ENCODE assay signal across 23 mouse cellular contexts in the genomic region with DNA sequence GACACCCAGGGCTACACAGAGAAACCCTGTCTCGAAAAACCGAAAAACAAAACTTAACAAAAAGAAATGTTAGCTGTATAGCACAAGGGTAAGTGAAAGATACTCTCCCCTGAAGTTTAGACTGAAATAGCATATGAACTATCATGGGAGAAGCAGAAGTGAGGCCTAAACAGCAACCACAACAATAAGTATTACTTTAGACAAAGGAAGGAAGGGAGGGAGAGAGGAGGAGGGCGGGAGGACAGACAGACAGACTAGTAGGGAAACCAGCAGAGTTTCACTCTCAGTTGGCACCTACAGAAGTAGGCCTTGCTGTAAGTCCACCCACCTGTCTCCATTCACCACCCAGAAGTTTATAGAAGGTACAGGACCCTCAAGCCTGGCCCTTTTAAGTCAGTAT. TPM values are rescaled to one million over a fixed set of nuclear protein-coding genes. Genes with fewer than 3 reads are reported as not detected.
DNase-seq lines count a peak whose midpoint lies in the region; ATAC-seq and TF ChIP-seq lines count a peak whose summit lies in the region.
"Had no signal": no experiment of that assay in that cellular context is flagged by ENCODE, and none has a peak within 500 bp of the region (broad histone marks: within the 10 kb centered on the region; RNA-seq: fewer than 3 reads in every experiment).

No protein-coding gene starts in this region.

- peaks cover 22% of the 10 kb centered on the region for H3K4me1 ChIP-seq in heart, embryonic 11.5 days (ENCODE audit: control insufficient read depth, insufficient read depth, low read length)
- H3K4me1 ChIP-seq in stomach, postnatal 0 days (replicated peaks; ENCODE audit: control insufficient read depth, insufficient read depth), result no peaks in the 10 kb centered on the region

- no peak overlapping the region for H3K4me2 ChIP-seq in heart, embryonic 11.5 days
- no peak overlapping the region for H3K4me2 ChIP-seq in stomach, postnatal 0 days (replicated peaks; ENCODE audit: low read depth)
- H3K4me2 ChIP-seq: forebrain, embryonic 15.5 days; heart, embryonic 15.5 days; hindbrain, embryonic 15.5 days; liver, embryonic 15.5 days had no signal

- ATAC-seq in common myeloid progenitor, adult 5-6 weeks (replicated peaks; ENCODE audit: low read depth, poor library complexity, severe bottlenecking), result peak; percentile 84
- ATAC-seq in megakaryocyte progenitor cell, adult 5-6 weeks (replicated peaks; ENCODE audit: poor library complexity), result peak; percentile 73
- ATAC-seq in heart, embryonic 11.5 days (replicated peaks; ENCODE audit: insufficient number of reproducible peaks, low FRiP score, low TSS enrichment), result no peak
- no peak for ATAC-seq in stomach, postnatal 0 days (ENCODE audit: low FRiP score, low TSS enrichment)
- ATAC-seq: forebrain, embryonic 15.5 days; intestine, embryonic 16.5 days; midbrain, embryonic 16.5 days had no signal

- no peaks in the 10 kb centered on the region for H3K9me3 ChIP-seq in heart, embryonic 11.5 days (replicated peaks; ENCODE audit: control insufficient read depth, low read length)
- H3K9me3 ChIP-seq in stomach, postnatal 0 days (ENCODE audit: control insufficient read depth, low read length), result no peaks in the 10 kb centered on the region
- H3K9me3 ChIP-seq: embryonic facial prominence, embryonic 10.5 days; forebrain, embryonic 15.5 days; heart, embryonic 15.5 days; hindbrain, embryonic 15.5 days; liver, embryonic 15.5 days; midbrain, embryonic 10.5 days had no signal

- peak; percentile 18 for DNase-seq in lung, postnatal 36 days
- DNase-seq in lung, postnatal 10 days, result no peak
- no peak for DNase-seq in heart, adult 11 months
- no peak for DNase-seq in stomach, postnatal 0 days (ENCODE audit: low spot score)
- DNase-seq: adrenal gland, postnatal 10 days; cerebellum, adult 9-11 months; gastrocnemius, postnatal 25 days; heart, postnatal 36 days; kidney, adult 9 months; kidney, postnatal 25 days; spleen, adult 18-20 months; thymus, postnatal 25 days had no signal

- no peak overlapping the region for H3K9ac ChIP-seq in heart, embryonic 11.5 days (ENCODE audit: low read depth, low read length)
- H3K9ac ChIP-seq in stomach, postnatal 0 days (ENCODE audit: low read length), result no peak overlapping the region
- H3K9ac ChIP-seq: forebrain, embryonic 15.5 days; heart, embryonic 15.5 days; hindbrain, embryonic 15.5 days; liver, embryonic 15.5 days had no signal

- no peaks in the 10 kb centered on the region for H3K27me3 ChIP-seq in heart, embryonic 11.5 days (ENCODE audit: control insufficient read depth, insufficient read depth, low read length)
- no peaks in the 10 kb centered on the region for H3K27me3 ChIP-seq in stomach, postnatal 0 days (ENCODE audit: control insufficient read depth, insufficient read depth, low read length)
- H3K27me3 ChIP-seq: forebrain, embryonic 15.5 days; heart, embryonic 15.5 days; hindbrain, embryonic 15.5 days; liver, embryonic 15.5 days had no signal

- 86% methylated on average over 3 of the region's 3 CpGs for WGBS in heart, embryonic 11.5 days (ENCODE audit: insufficient replicate concordance)
- 92% methylated on average over 3 of the region's 3 CpGs for WGBS in stomach, postnatal 0 days

- no peak for TF ChIP-seq CTCF in stomach, postnatal 0 days (IDR thresholded peaks at IDR 0.05; ENCODE audit: low read depth)

- H3K4me3 ChIP-seq in heart, embryonic 11.5 days (ENCODE audit: low read depth, low read length), result no peak overlapping the region
- no peak overlapping the region for H3K4me3 ChIP-seq in stomach, postnatal 0 days (ENCODE audit: low read depth, low read length)
- H3K4me3 ChIP-seq: embryonic facial prominence, embryonic 10.5 days; forebrain, embryonic 15.5 days; heart, embryonic 15.5 days; hindbrain, embryonic 15.5 days; liver, embryonic 15.5 days; midbrain, embryonic 10.5 days had no signal

- no peak for TF ChIP-seq EP300 in stomach, postnatal 0 days (optimal IDR thresholded peaks at IDR 0.05)

- no peak overlapping the region for H3K27ac ChIP-seq in heart, embryonic 11.5 days (ENCODE audit: low read depth, low read length)
- H3K27ac ChIP-seq in stomach, postnatal 0 days (replicated peaks), result no peak overlapping the region
- H3K27ac ChIP-seq: embryonic facial prominence, embryonic 10.5 days; forebrain, embryonic 15.5 days; heart, embryonic 15.5 days; hindbrain, embryonic 15.5 days; liver, embryonic 15.5 days; midbrain, embryonic 10.5 days had no signal

- H3K36me3 ChIP-seq in heart, embryonic 11.5 days (ENCODE audit: control insufficient read depth, insufficient read depth, low read length), result no peaks in the 10 kb centered on the region
- no peaks in the 10 kb centered on the region for H3K36me3 ChIP-seq in stomach, postnatal 0 days (ENCODE audit: control insufficient read depth, insufficient read depth, low read length)
- H3K36me3 ChIP-seq: embryonic facial prominence, embryonic 10.5 days; forebrain, embryonic 15.5 days; heart, embryonic 15.5 days; hindbrain, embryonic 15.5 days; liver, embryonic 15.5 days; midbrain, embryonic 10.5 days had no signal

RNA-seq across cellular contexts. Expression of a gene that starts 8.6 kb away (rescaled TPM):
- 81.5 and 84.3 TPM in 2 replicates for total RNA-seq in common myeloid progenitor, adult 5-6 weeks (2017)
- total RNA-seq in megakaryocyte progenitor cell, adult 5-6 weeks (2015), result 44.5 and 46.6 TPM in 2 replicates
- 78.3 and 87.6 TPM in 2 replicates for total RNA-seq in megakaryocyte progenitor cell, adult 5-6 weeks (2017)
- 62.4 and 64.4 TPM in 2 replicates for polyA plus RNA-seq in heart, embryonic 11.5 days (2014; fragmentation: Nextera tagmentation; extraction: Ambion mirVana)
- 54.5 and 56.2 TPM in 2 replicates for polyA plus RNA-seq in stomach, postnatal 0 days (2015; fragmentation: Nextera tagmentation; extraction: Ambion mirVana)

RNA-seq across cellular contexts. Expression of a gene that starts 8.9 kb away (rescaled TPM):
- 14.6 and 21.0 TPM in 2 replicates for total RNA-seq in common myeloid progenitor, adult 5-6 weeks (2017)
- 72.7 and 76.5 TPM in 2 replicates for total RNA-seq in megakaryocyte progenitor cell, adult 5-6 weeks (2015)
- 15.3 and 15.7 TPM in 2 replicates for total RNA-seq in megakaryocyte progenitor cell, adult 5-6 weeks (2017)
- polyA plus RNA-seq in heart, embryonic 11.5 days (2014; fragmentation: Nextera tagmentation; extraction: Ambion mirVana), result 4.0 and 5.6 TPM in 2 replicates
- 1.6 TPM in 2 replicates for polyA plus RNA-seq in stomach, postnatal 0 days (2015; fragmentation: Nextera tagmentation; extraction: Ambion mirVana)

Comparison
In these comparisons a context has a peak if more than half of its experiments do, and no peak if none do; other contexts are left out.
1. ATAC-seq: peak in common myeloid progenitor, adult 5-6 weeks (single experiment) and megakaryocyte progenitor cell, adult 5-6 weeks (single experiment); none in heart, embryonic 11.5 days (single experiment) and stomach, postnatal 0 days (single experiment).